Mouse (Mus musculus): ENCODE data around the gene Scaf4. TPM values are rescaled to one million over a fixed set of nuclear protein-coding genes. Genes with fewer than 3 reads are reported as not detected.

Scaf4 gene
- polyA plus RNA-seq, 1 experiment from 2014 or later, result 12.1 TPM

DNA sequence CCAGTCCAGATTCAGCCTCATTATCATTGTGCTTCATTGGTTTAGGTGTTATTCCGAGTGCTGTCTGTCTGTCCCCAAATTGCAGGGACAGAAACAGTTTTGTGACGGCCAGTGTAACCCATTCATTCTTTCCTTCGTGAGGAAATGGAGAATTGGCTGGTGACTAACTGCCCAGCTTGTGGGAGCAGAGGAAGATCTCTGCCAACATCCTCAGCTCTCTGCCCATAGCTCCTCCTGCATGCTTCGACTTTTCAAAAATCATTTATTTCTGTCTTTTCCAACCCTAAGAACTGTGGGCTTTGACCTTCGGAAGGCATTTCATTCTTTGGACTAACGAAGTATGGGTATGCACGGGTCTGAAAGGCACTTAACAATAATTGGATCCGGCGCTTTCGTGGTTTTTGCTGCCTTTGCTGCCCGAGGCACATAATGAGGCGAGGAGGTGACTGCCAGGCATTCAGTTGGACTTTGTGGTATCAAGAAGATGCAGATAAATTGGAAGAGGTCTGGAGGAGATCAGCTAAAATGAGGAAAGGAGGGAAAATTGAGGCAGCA lies 34.1 kb upstream of the Scaf4 start:
- Histone ChIP-seq H3K4me3 (ENCODE audit: low read depth, low read length) (no peak overlapping the region), H3K27ac (ENCODE audit: low read length) (no peak overlapping the region), H3K9ac (replicated peaks; ENCODE audit: low read depth) (no peak overlapping the region), H3K36me3 (ENCODE audit: insufficient read depth, low read length) (no peaks in the 10 kb centered on the region), H3K4me2 (replicated peaks; ENCODE audit: low read depth, low read length) (no peak overlapping the region), H3K9me3 (ENCODE audit: low read length) (no peaks in the 10 kb centered on the region), H3K4me1 (ENCODE audit: insufficient read depth, low read depth, low read length) (no peaks in the 10 kb centered on the region), H3K27me3 (replicated peaks; ENCODE audit: insufficient read depth, low read length) (no peaks in the 10 kb centered on the region)
- DNase-seq (ENCODE audit: low spot score), result no peak
- TF ChIP-seq CTCF (IDR thresholded peaks at IDR 0.05), result no peak
- no peak for TF ChIP-seq EP300 (IDR thresholded peaks at IDR 0.05)
- ATAC-seq, result no peak
- 79% methylated on average over 12 of the region's 12 CpGs for WGBS

DNA sequence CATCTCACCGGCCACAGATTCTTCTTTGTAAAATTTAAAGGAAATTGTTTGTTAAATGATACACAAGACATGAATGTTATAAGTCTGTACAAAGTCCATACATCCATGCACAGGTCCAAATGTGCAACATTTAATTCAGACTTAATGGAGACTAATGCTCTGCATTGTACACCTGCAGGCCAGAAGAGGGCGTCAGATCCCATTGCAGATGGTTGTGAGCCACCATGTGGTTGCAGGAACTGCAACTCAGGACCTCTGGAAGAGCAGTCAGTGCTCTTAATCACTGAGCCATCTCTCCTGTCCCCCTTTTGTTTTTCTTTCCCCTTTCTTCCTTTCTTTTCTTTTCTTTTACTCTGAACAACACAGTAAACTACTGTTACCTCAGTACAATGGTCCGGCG lies 33.5 kb upstream of the Scaf4 start:
- no peaks in the 10 kb centered on the region for H3K9me3 ChIP-seq (ENCODE audit: low read length)

DNA sequence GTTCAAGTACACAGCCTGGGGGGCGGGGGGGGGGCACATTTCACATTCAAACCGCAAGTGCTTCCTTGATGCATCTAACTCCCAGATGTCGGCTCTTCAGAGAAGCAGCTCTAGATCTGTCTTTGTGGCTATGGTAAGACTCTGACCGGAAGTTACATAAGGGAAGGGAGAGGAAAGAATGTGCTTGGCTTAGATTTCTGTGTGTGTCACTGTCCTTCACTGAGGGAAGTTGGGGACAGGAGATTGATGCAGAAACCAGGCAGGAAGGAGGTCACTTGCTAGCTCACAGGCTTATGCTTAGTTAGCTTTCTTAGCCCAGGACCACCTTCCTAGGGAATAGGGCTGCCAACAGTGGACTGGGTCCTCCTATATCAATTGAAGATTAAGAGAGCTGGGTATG lies 31.6 kb upstream of the Scaf4 start:
- H3K27me3 ChIP-seq (replicated peaks; ENCODE audit: insufficient read depth, low read length), result no peaks in the 10 kb centered on the region
- DNase-seq (ENCODE audit: low spot score), result no peak
- 59% methylated on average over 4 of the region's 4 CpGs for WGBS
- H3K9ac ChIP-seq (replicated peaks; ENCODE audit: low read depth), result no peak overlapping the region
- H3K4me1 ChIP-seq (ENCODE audit: insufficient read depth, low read depth, low read length), result no peaks in the 10 kb centered on the region
- H3K4me2 ChIP-seq (replicated peaks; ENCODE audit: low read depth, low read length), result no peak overlapping the region
- H3K9me3 ChIP-seq (ENCODE audit: low read length), result no peaks in the 10 kb centered on the region
- no peaks in the 10 kb centered on the region for H3K36me3 ChIP-seq (ENCODE audit: insufficient read depth, low read length)
- no peak overlapping the region for H3K27ac ChIP-seq (ENCODE audit: low read length)
- H3K4me3 ChIP-seq (ENCODE audit: low read depth, low read length), result no peak overlapping the region
- no peak for ATAC-seq
- TF ChIP-seq CTCF (IDR thresholded peaks at IDR 0.05) (no peak), EP300 (IDR thresholded peaks at IDR 0.05) (no peak)

More for the DNA sequence above, 33.5 kb upstream of the Scaf4 start:
- Histone ChIP-seq H3K36me3 (ENCODE audit: insufficient read depth, low read length) (no peaks in the 10 kb centered on the region), H3K27ac (ENCODE audit: low read length) (no peak overlapping the region), H3K4me2 (replicated peaks; ENCODE audit: low read depth, low read length) (no peak overlapping the region), H3K9ac (replicated peaks; ENCODE audit: low read depth) (no peak overlapping the region), H3K4me3 (ENCODE audit: low read depth, low read length) (no peak overlapping the region), H3K27me3 (replicated peaks; ENCODE audit: insufficient read depth, low read length) (no peaks in the 10 kb centered on the region), H3K4me1 (ENCODE audit: insufficient read depth, low read depth, low read length) (no peaks in the 10 kb centered on the region)
- TF ChIP-seq CTCF (IDR thresholded peaks at IDR 0.05) (peak; percentile 31), EP300 (IDR thresholded peaks at IDR 0.05) (no peak)
- ATAC-seq (no peak), DNase-seq (ENCODE audit: low spot score) (no peak)
- 74% methylated on average over 4 of the region's 4 CpGs for WGBS

DNA sequence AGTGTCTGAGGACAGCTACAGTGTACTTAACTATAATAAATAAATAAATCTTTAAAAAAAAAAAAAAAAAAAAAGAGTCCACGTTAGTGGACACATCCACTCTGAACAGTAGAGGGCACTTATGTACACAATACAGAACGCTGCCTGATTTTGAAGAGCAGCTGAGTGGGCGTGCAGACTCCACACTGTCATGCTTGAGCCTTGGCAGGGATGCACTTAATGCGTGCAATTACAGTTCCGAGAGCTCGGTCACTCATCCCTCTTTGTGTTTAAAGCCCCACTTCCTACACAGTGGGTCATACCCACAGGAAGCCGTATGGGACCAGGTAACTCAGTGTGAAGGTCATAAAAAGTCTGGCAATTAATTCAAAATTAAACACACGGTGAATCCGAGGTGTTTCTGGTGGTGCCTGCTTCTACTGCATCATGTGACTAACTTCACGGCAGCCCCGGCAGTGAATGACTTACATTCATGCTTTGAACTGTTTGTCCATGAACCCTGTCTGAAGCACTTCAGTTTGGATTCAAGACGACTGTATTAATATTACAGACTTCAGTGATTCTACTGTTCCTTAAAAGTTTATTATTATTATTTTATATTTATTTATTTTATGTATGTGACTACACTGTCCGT lies 28.3 kb upstream of the Scaf4 start:
- no peak for TF ChIP-seq EP300 (IDR thresholded peaks at IDR 0.05)
- TF ChIP-seq CTCF (IDR thresholded peaks at IDR 0.05), result peak; percentile 58
- H3K4me1 ChIP-seq (ENCODE audit: insufficient read depth, low read depth, low read length), result no peaks in the 10 kb centered on the region
- no peaks in the 10 kb centered on the region for H3K27me3 ChIP-seq (replicated peaks; ENCODE audit: insufficient read depth, low read length)
- DNase-seq (ENCODE audit: low spot score) (peak; percentile 85), ATAC-seq (peak; percentile 81)
- no peak overlapping the region for H3K4me2 ChIP-seq (replicated peaks; ENCODE audit: low read depth, low read length)
- 41% methylated on average over 13 of the region's 13 CpGs for WGBS
- H3K9me3 ChIP-seq (ENCODE audit: low read length), result no peaks in the 10 kb centered on the region
- H3K4me3 ChIP-seq (ENCODE audit: low read depth, low read length), result no peak overlapping the region
- H3K27ac ChIP-seq (ENCODE audit: low read length), result no peak overlapping the region
- no peak overlapping the region for H3K9ac ChIP-seq (replicated peaks; ENCODE audit: low read depth)
- H3K36me3 ChIP-seq (ENCODE audit: insufficient read depth, low read length), result no peaks in the 10 kb centered on the region

DNA sequence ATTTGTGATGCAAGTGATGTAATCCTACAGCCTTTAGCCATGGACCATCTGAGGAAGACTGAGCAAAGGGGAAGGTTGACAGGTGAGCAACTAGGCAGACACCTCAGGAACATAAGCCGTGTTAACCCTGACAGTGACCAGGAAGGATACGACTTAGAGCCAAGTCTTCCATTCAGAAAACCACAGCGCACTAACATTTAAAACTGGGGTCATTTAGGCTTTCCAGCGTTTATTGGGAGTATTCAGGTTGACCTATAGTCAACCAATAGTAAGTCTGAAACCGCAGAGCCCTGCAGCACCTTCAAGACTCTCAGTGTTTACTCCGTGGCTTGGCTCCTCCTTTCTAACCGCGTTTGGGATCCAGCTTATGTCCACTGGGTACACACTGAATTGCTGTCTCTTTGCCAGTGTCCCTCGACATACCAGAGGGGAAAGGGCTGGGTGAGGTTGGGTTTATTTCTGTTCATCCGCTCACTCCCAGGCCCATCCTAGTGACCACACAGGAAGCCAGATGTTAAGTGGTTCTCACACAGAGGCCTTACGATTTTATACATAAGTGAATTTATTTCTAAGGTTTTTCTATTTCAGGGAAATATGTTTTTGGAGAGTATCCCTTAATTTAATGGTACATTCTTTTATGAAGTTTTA lies 26.3 kb upstream of the Scaf4 start:
- WGBS, result 69% methylated on average over 11 of the region's 11 CpGs
- TF ChIP-seq EP300 (IDR thresholded peaks at IDR 0.05), result no peak
- TF ChIP-seq CTCF (IDR thresholded peaks at IDR 0.05), result no peak
- Histone ChIP-seq H3K27me3 (replicated peaks; ENCODE audit: insufficient read depth, low read length) (no peaks in the 10 kb centered on the region), H3K27ac (ENCODE audit: low read length) (no peak overlapping the region), H3K9me3 (ENCODE audit: low read length) (no peaks in the 10 kb centered on the region), H3K4me3 (ENCODE audit: low read depth, low read length) (no peak overlapping the region), H3K4me2 (replicated peaks; ENCODE audit: low read depth, low read length) (no peak overlapping the region), H3K9ac (replicated peaks; ENCODE audit: low read depth) (no peak overlapping the region), H3K36me3 (ENCODE audit: insufficient read depth, low read length) (no peaks in the 10 kb centered on the region), H3K4me1 (ENCODE audit: insufficient read depth, low read depth, low read length) (no peaks in the 10 kb centered on the region)
- DNase-seq (ENCODE audit: low spot score) (no peak), ATAC-seq (no peak)

DNA sequence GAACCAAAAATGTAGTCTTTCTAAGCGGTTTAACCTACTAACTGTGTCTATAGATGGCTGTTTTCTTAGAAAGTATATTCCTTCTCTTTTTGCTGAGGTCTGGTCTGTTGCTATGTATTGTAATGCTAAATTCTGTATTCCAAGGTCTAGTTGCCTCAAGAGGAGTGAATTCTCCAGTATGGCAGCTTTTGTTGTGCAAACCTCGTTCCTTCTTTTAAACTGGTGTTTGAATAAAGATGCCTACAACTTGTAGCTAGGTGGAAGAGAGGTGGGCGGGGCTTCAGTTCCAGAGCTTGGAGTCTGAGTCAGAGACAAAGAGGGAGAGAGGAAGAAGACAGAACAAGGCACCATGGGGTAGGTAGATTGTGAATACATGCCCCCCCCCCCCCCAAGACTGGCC lies 25.5 kb upstream of the Scaf4 start:
- no peaks in the 10 kb centered on the region for H3K36me3 ChIP-seq (ENCODE audit: insufficient read depth, low read length)
- 67% methylated on average over 3 of the region's 3 CpGs for WGBS
- H3K9ac ChIP-seq (replicated peaks; ENCODE audit: low read depth), result no peak overlapping the region
- no peak overlapping the region for H3K27ac ChIP-seq (ENCODE audit: low read length)
- DNase-seq (ENCODE audit: low spot score) (no peak), ATAC-seq (no peak)
- TF ChIP-seq EP300 (IDR thresholded peaks at IDR 0.05), result no peak
- no peak for TF ChIP-seq CTCF (IDR thresholded peaks at IDR 0.05)
- H3K4me3 ChIP-seq (ENCODE audit: low read depth, low read length), result no peak overlapping the region
- no peaks in the 10 kb centered on the region for H3K9me3 ChIP-seq (ENCODE audit: low read length)
- no peaks in the 10 kb centered on the region for H3K27me3 ChIP-seq (replicated peaks; ENCODE audit: insufficient read depth, low read length)
- H3K4me2 ChIP-seq (replicated peaks; ENCODE audit: low read depth, low read length), result no peak overlapping the region
- no peaks in the 10 kb centered on the region for H3K4me1 ChIP-seq (ENCODE audit: insufficient read depth, low read depth, low read length)

Data from lung, postnatal 0 days (tissue).